Mouse (Mus musculus) thymus, adult 2 months (tissue): Measurements from ENCODE around the gene Eloa. TPM values are rescaled to one million over a fixed set of nuclear protein-coding genes. Genes with fewer than 3 reads are reported as not detected.

Source experiments
- DNase-seq: peaks from one replicate; pipeline ENCODE4 v3.0.0; 2021
- H3K27ac ChIP-seq: fragments of 200-500 bp; 2 replicates; pipeline ENCODE4 v1.5.1; 2012; ENCODE audit warnings: low read length, control low read depth; ENCODE audit not compliant: control insufficient read depth, insufficient read depth
- H3K27me3 ChIP-seq: fragments of 200-500 bp; 2 replicates; pipeline ENCODE4 v1.6.1; 2012; ENCODE audit warnings: mild to moderate bottlenecking, low read length, moderate library complexity, mixed read lengths; ENCODE audit not compliant: control insufficient read depth, insufficient read depth
- H3K36me3 ChIP-seq: fragments of 200-500 bp; 2 replicates; pipeline ENCODE4 v1.6.1; 2012; ENCODE audit warnings: mild to moderate bottlenecking, low read length, moderate library complexity; ENCODE audit not compliant: control insufficient read depth, insufficient read depth
- H3K4me1 ChIP-seq: fragments of 200-500 bp; replicated peaks from 2 replicates; pipeline ENCODE4 v1.6.1; 2012; ENCODE audit warnings: low read length; ENCODE audit not compliant: control insufficient read depth, insufficient read depth
- H3K4me3 ChIP-seq: fragments of 200-500 bp; 2 replicates; pipeline ENCODE4 v1.5.1; 2012; ENCODE audit warnings: mild to moderate bottlenecking, low read length, control low read depth, moderate library complexity; ENCODE audit not compliant: control insufficient read depth, insufficient read depth
- CTCF ChIP-seq: fragments of 200-500 bp; IDR thresholded peaks from 2 replicates; pipeline ENCODE4 v1.5.1; 2012; ENCODE audit warnings: mild to moderate bottlenecking, control low read depth, low read length, moderate library complexity, borderline replicate concordance; ENCODE audit not compliant: control insufficient read depth, poor library complexity, insufficient read depth; ENCODE audit errors: extremely low read depth
- POLR2A ChIP-seq: fragments of 200-500 bp; IDR thresholded peaks from 2 replicates; pipeline ENCODE4 v1.6.1; 2012; ENCODE audit warnings: mild to moderate bottlenecking, low read length, control low read depth, moderate library complexity; ENCODE audit not compliant: control insufficient read depth, poor library complexity, insufficient read depth; ENCODE audit errors: extremely low read depth
- WGBS: fragments of 180-500 bp; shearing (Covaris S2); methylation state at CpG from one replicate; pipeline ENCODE4 v1.1.7; 2018; 5-methylcytosine and 5-hydroxymethylcytosine counted together
- polyA plus RNA-seq: library from polyadenylated mRNA; depleted of rRNA; stranded (reverse); fragments of >200 nt; gene quantifications from 2 replicates; pipeline ENCODE4 v1.2.3, GENCODE M21; 2012

Eloa gene
- polyA plus RNA-seq, 1 experiment, result 20.4 TPM

DNA sequence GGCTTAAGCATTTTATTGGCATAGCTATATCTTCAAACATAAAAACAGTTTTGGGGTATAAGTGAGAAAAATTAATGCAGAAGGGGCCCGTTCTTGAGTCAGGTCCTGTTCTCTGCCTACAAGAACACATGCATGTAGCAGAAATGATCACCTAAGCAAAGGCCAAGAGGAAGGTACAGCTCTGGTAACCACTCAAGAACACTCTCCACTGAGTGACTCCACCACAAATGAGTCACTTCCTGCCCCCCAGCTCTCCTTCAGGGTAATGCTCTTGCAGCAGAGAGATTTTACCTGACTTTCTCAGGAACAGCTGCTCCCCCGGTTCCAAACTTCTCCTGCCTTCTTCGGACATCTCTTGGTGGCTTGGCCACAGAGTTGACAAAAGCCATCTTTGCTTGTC is 14.7 kb downstream of the Eloa start:
- Histone ChIP-seq H3K27ac (no peak overlapping the region), H3K4me3 (no peak overlapping the region), H3K36me3 (peaks cover 92% of the 10 kb centered on the region), H3K27me3 (no peaks in the 10 kb centered on the region), H3K4me1 (no peaks in the 10 kb centered on the region)
- no peak for DNase-seq
- 78% methylated on average over 3 of the region's 3 CpGs for WGBS
- TF ChIP-seq CTCF (no peak), POLR2A (no peak)

GRCm38 (mm10) chr4:136004921-136005320 is 16.6 kb downstream of the Eloa start:
- 94% methylated on average over 2 of the region's 2 CpGs for WGBS
- TF ChIP-seq POLR2A (no peak), CTCF (no peak)

GRCm38 (mm10) chr4:136004107-136004675 is 17.4 kb downstream of the Eloa start:
- Histone ChIP-seq H3K4me3 (no peak overlapping the region), H3K4me1 (no peaks in the 10 kb centered on the region), H3K36me3 (peaks cover 66% of the 10 kb centered on the region), H3K27me3 (no peaks in the 10 kb centered on the region), H3K27ac (no peak overlapping the region)
- no peak for DNase-seq
- WGBS, result 90% methylated on average over 5 of the region's 5 CpGs
- no peak for TF ChIP-seq CTCF
- TF ChIP-seq POLR2A, result no peak

More at GRCm38 (mm10) chr4:136004921-136005320, 16.6 kb downstream of the Eloa start:
- peaks cover 73% of the 10 kb centered on the region for H3K36me3 ChIP-seq
- H3K4me3 ChIP-seq, result no peak overlapping the region
- no peak for DNase-seq
- no peak overlapping the region for H3K27ac ChIP-seq
- no peaks in the 10 kb centered on the region for H3K4me1 ChIP-seq
- H3K27me3 ChIP-seq, result no peaks in the 10 kb centered on the region

- WGBS, result 94% methylated on average over 4 of the region's 4 CpGs
- Histone ChIP-seq H3K27ac (no peak overlapping the region), H3K27me3 (no peaks in the 10 kb centered on the region)
These were observed 26.4 kb downstream of the Eloa start for GRCm38 (mm10) chr4:135995118-135995517.

GRCm38 (mm10) chr4:135993941-135994340 is 27.6 kb downstream of the Eloa start:
- H3K4me3 ChIP-seq, result no peak overlapping the region
- no peaks in the 10 kb centered on the region for H3K27me3 ChIP-seq
- H3K4me1 ChIP-seq, result no peaks in the 10 kb centered on the region
- no peaks in the 10 kb centered on the region for H3K36me3 ChIP-seq
- no peak for DNase-seq
- TF ChIP-seq POLR2A, result no peak
- TF ChIP-seq CTCF, result no peak
- 98% methylated on average over 6 of the region's 6 CpGs for WGBS
- H3K27ac ChIP-seq, result no peak overlapping the region

More at GRCm38 (mm10) chr4:135995118-135995517, 26.4 kb downstream of the Eloa start:
- no peak for DNase-seq
- TF ChIP-seq CTCF, result no peak
- Histone ChIP-seq H3K4me1 (no peaks in the 10 kb centered on the region), H3K4me3 (no peak overlapping the region), H3K36me3 (no peaks in the 10 kb centered on the region)

- no peak for DNase-seq
- 87% methylated on average over 9 of the region's 9 CpGs for WGBS
- Histone ChIP-seq H3K27ac (no peak overlapping the region), H3K27me3 (no peaks in the 10 kb centered on the region), H3K4me1 (peaks cover 8% of the 10 kb centered on the region), H3K4me3 (no peak overlapping the region), H3K36me3 (peaks cover 6% of the 10 kb centered on the region)
- TF ChIP-seq CTCF, result no peak
- no peak for TF ChIP-seq POLR2A
These were observed 33.8 kb downstream of the Eloa start for GRCm38 (mm10) chr4:135987714-135988113.
